Mouse (Mus musculus) liver, adult 2 months (tissue): ENCODE measurements around the gene Atp6v1a. TPM values are rescaled to one million over a fixed set of nuclear protein-coding genes. Genes with fewer than 3 reads are reported as not detected.
A peak's percentile ranks its signal among the peaks of the same experiment; 100 is the strongest.

ENCODE experiments used
- DNase-seq: peaks from one replicate; pipeline ENCODE4 v3.0.0-alpha.2; 2011; ENCODE audit warnings: low read depth, low spot score; ENCODE audit errors: extremely low read depth
- H3K27ac ChIP-seq: fragments of 200-500 bp; replicated peaks from 2 replicates; pipeline ENCODE4 v1.5.1; 2012; ENCODE audit warnings: low read depth, mild to moderate bottlenecking, control low read depth, inconsistent platforms, low read length; ENCODE audit not compliant: insufficient read depth
- H3K27me3 ChIP-seq: fragments of 200-500 bp; 2 replicates; pipeline ENCODE4 v1.6.1; 2012; ENCODE audit warnings: mild to moderate bottlenecking, moderate library complexity, low read length, inconsistent platforms; ENCODE audit not compliant: control insufficient read depth, insufficient read depth
- H3K36me3 ChIP-seq: fragments of 200-500 bp; 2 replicates; pipeline ENCODE4 v1.6.1; 2012; ENCODE audit warnings: low read length, inconsistent platforms; ENCODE audit not compliant: control insufficient read depth, insufficient read depth
- H3K4me1 ChIP-seq: fragments of 200-500 bp; 2 replicates; pipeline ENCODE4 v1.6.1; 2011; ENCODE audit warnings: low read length; ENCODE audit not compliant: control insufficient read depth, insufficient read depth
- H3K4me3 ChIP-seq: fragments of 200-500 bp; 2 replicates; pipeline ENCODE4 v1.5.1; 2011; ENCODE audit warnings: low read depth, mild to moderate bottlenecking, control low read depth, low read length, moderate library complexity; ENCODE audit not compliant: insufficient read depth
- H3K79me2 ChIP-seq: fragments of 200-500 bp; 2 replicates; pipeline ENCODE4 v1.6.1; 2012; ENCODE audit warnings: inconsistent platforms, mild to moderate bottlenecking, low read length, moderate library complexity; ENCODE audit not compliant: control insufficient read depth, insufficient read depth
- H3K9ac ChIP-seq: fragments of 200-500 bp; 2 replicates; pipeline ENCODE4 v1.6.1; 2012; ENCODE audit warnings: low read depth, mild to moderate bottlenecking, control low read depth, inconsistent platforms, low read length
- CTCF ChIP-seq: fragments of 200-500 bp; IDR thresholded peaks from 2 replicates; pipeline ENCODE4 v1.5.1; 2011; ENCODE audit warnings: low read depth, low read length, control low read depth
- POLR2A ChIP-seq: fragments of 200-500 bp; IDR thresholded peaks from 2 replicates; pipeline ENCODE4 v1.6.1; 2011; ENCODE audit warnings: low read length, control low read depth; ENCODE audit not compliant: insufficient read depth; ENCODE audit errors: extremely low read depth
- WGBS: fragments of 180-500 bp; shearing (Covaris S2); methylation state at CpG from one replicate; pipeline ENCODE4 v1.1.7; 2018; 5-methylcytosine and 5-hydroxymethylcytosine counted together
- polyA plus RNA-seq: library from polyadenylated mRNA; depleted of rRNA; stranded (reverse); fragments of >200 nt; gene quantifications from 2 replicates; pipeline ENCODE4 v1.2.3, GENCODE M21; 2012; rRNA removed
- total RNA-seq: library from RNA; depleted of rRNA; stranded (reverse); fragments of >200 nt; gene quantifications from 2 replicates; pipeline ENCODE4 v1.2.3, GENCODE M21; 2014; rRNA removed

Gene Atp6v1a
- total and polyA plus RNA-seq, 2 experiments = 11.9 to 39.2 TPM

DNA sequence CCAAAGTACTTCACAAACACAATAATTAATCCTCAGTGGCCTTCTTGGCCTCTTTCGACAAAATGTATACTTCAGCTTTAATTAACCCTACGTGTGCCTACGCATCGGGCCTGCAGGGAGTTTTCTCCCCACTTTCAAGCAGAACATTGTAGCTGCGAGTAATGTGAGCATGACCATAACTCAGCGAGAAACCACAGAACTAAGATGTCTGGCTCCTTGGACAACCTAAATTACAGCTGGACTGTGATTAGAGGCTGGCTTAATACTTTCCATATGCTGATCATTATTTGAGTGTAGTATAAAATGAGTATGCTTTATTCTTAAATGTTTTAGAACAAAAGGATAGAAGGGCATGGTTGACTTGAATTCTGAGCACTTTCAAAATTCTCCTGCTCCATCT is 86.2 kb downstream of the Atp6v1a start:
- Histone ChIP-seq H3K27me3 (no peaks in the 10 kb centered on the region), H3K27ac (no peak overlapping the region), H3K9ac (no peak overlapping the region), H3K36me3 (peaks cover 7% of the 10 kb centered on the region), H3K4me3 (no peak overlapping the region), H3K79me2 (peaks cover 12% of the 10 kb centered on the region; the same call in 1 of the 2 replicates), H3K4me1 (peaks cover 18% of the 10 kb centered on the region)
- TF ChIP-seq CTCF (no peak), POLR2A (no peak)
- 86% methylated on average over 6 of the region's 6 CpGs for WGBS
- no peak for DNase-seq

DNA sequence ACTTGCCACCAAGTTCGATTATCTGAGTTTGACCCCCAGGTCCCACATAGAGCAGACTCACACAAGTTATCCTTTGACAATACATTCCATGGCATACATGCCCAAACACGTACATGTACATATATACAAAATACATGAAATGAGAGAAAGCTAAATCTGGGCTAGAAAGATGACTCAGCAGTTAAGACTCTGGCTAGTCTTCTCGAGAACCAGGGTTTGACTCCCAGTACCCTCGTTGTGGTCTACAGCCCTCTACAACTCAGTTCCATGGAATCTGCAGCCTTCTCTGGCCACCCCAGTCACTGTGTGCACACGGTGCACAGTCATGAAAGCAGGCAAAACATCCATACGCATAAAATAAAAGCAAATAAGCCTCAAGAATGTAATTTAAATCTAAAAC is 87.1 kb downstream of the Atp6v1a start:
- 88% methylated on average over 6 of the region's 6 CpGs for WGBS
- no peak overlapping the region for H3K9ac ChIP-seq
- no peaks in the 10 kb centered on the region for H3K27me3 ChIP-seq
- peaks cover 18% of the 10 kb centered on the region for H3K4me1 ChIP-seq
- 0 out of 2 replicates have a peak, but pooled peaks cover 3% of the 10 kb centered on the region for H3K36me3 ChIP-seq
- TF ChIP-seq POLR2A (no peak), CTCF (no peak)
- H3K4me3 ChIP-seq = no peak overlapping the region
- DNase-seq = no peak
- no peak overlapping the region for H3K27ac ChIP-seq
- peaks cover 15% of the 10 kb centered on the region; the same call in 1 of the 2 replicates for H3K79me2 ChIP-seq

DNA sequence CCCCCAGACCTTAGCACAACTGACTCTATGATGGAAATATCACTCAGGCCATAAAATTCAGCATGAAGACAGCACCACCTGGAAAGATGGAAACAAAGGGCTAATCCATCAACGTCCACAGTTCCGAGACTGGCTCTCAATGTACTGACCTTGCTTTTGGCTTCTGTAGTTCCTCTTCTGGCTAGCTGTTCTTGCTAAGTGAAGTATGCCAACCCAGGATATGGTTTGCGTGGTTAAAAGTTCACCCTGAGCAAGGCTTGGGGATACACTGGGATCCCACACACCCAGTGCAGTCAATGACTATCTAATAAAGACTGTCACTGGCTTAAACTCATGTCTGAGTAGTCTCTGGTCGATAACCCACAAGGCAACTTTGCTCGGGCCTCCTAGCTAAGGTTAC is 89.4 kb downstream of the Atp6v1a start:
- Histone ChIP-seq H3K4me3 (no peak overlapping the region), H3K27ac (no peak overlapping the region), H3K36me3 (peaks cover 3% of the 10 kb centered on the region; the same call in 1 of the 2 replicates), H3K27me3 (no peaks in the 10 kb centered on the region), H3K4me1 (peaks cover 14% of the 10 kb centered on the region), H3K9ac (no peak overlapping the region), H3K79me2 (peaks cover 15% of the 10 kb centered on the region; the same call in 1 of the 2 replicates)
- no peak for DNase-seq
- TF ChIP-seq POLR2A = no peak
- no peak for TF ChIP-seq CTCF
- 81% methylated on average over 5 of the region's 5 CpGs for WGBS

DNA sequence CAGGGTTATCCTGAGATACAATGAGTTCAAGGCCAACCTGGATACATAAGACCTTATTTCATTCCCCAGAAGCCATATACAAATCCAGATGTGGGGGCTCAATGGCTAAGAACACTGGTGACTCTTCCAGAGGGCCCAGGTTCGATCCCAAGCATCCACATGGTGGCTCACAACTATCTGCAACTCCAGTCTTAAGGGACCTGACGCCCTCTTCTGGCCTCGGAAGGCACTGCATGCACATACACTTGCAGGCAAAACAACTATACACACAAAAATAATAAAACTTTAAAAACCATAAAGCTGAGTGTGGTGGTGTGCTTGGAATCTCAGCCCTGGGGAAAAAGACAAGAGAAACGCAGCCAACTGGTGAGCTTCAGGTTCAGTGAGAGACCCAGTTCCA is 100.4 kb downstream of the Atp6v1a start:
- Histone ChIP-seq H3K36me3 (peaks cover 15% of the 10 kb centered on the region), H3K4me3 (no peak overlapping the region), H3K9ac (no peak overlapping the region), H3K27me3 (no peaks in the 10 kb centered on the region), H3K79me2 (no peaks in the 10 kb centered on the region), H3K27ac (no peak overlapping the region), H3K4me1 (no peaks in the 10 kb centered on the region)
- DNase-seq = no peak
- 83% methylated on average over 4 of the region's 4 CpGs for WGBS
- peak; percentile 64 for TF ChIP-seq CTCF
- no peak for TF ChIP-seq POLR2A

Other genes starting within 250 kb of the Atp6v1a start
- gene Ccdc191, start 249.9 kb downstream of the Atp6v1a start, total RNA-seq = 3.3 and 6.2 TPM in 2 replicates
- gene Ccdc191, start 249.9 kb downstream of the Atp6v1a start, polyA plus RNA-seq = 0.25 and 1.1 TPM in 2 replicates
- 7.8 and 8.5 TPM in 2 replicates for gene Qtrt2, start 212.9 kb downstream of the Atp6v1a start, total RNA-seq
- 3.5 and 9.0 TPM in 2 replicates for gene Qtrt2, start 212.9 kb downstream of the Atp6v1a start, polyA plus RNA-seq
- 0.09 and 0.20 TPM in 2 replicates for gene Zdhhc23, start 159.9 kb downstream of the Atp6v1a start, total RNA-seq
- 0.07 and 0.32 TPM in 2 replicates for gene Zdhhc23, start 159.9 kb downstream of the Atp6v1a start, polyA plus RNA-seq
- gene Gramd1c, start 76.4 kb downstream of the Atp6v1a start, total RNA-seq = 29.9 and 48.5 TPM in 2 replicates
- gene Gramd1c, start 76.4 kb downstream of the Atp6v1a start, polyA plus RNA-seq = 6.1 and 6.6 TPM in 2 replicates
- 28.4 and 29.7 TPM in 2 replicates for gene Naa50, start 125 bp upstream of the Atp6v1a start, total RNA-seq
- 11.0 and 14.8 TPM in 2 replicates for gene Naa50, start 125 bp upstream of the Atp6v1a start, polyA plus RNA-seq
- 9.4 and 10.5 TPM in 2 replicates for gene Usf3, start 33.5 kb upstream of the Atp6v1a start, total RNA-seq
- gene Usf3, start 33.5 kb upstream of the Atp6v1a start, polyA plus RNA-seq = 6.7 and 6.9 TPM in 2 replicates
- under 0.01 and 0.20 TPM in 2 replicates for gene Sidt1, start 193.5 kb upstream of the Atp6v1a start, total RNA-seq
- gene Sidt1, start 193.5 kb upstream of the Atp6v1a start, polyA plus RNA-seq = 0.14 and 0.23 TPM in 2 replicates
- 2.3 and 3.8 TPM in 2 replicates for gene Spice1, start 207.4 kb upstream of the Atp6v1a start, total RNA-seq
- 1.3 and 1.7 TPM in 2 replicates for gene Spice1, start 207.4 kb upstream of the Atp6v1a start, polyA plus RNA-seq